10 mouse cellular contexts compared by ENCODE assay signal in the genomic region with DNA sequence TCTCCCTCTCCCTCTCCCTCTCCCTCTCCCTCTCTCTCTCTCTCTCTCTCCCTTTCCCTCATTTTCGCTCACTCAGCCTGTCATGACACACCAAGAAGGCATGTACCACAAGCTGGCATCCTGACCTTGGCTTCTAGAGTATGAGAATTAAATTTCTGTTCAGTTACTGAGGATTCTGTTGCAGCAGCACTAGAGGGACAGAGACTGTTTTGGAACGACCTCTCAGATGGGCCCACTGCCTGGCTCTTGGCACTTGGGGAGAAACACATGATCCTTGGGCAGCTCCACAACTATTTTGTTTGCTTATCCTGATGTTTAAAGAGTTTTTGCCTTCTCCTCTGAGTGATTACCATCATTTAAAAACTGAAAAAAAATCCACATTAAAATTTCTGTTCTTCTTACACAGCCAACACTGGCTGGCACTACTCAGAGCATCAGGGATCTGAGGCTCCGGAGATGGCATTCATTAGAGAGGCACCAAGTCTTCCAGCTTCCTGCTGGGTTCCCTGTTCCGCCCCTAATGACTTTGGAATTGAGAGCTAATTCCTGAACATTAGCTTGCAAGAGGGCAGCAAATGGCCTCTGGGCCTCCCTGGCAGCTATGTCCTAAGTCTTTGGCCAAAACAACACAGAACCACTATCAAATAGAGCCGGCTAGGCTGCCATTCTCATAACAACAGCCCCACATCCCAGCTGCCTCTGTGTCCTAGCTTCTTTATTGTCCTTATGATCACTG.
DNase-seq lines count a peak whose midpoint lies in the region; ATAC-seq and TF ChIP-seq lines count a peak whose summit lies in the region.
"Had no signal": no experiment of that assay in that cellular context is flagged by ENCODE, and none has a peak within 500 bp of the region (broad histone marks: within the 10 kb centered on the region; RNA-seq: fewer than 3 reads in every experiment).

No protein-coding gene starts in this region.

- 30% methylated on average over 5 of the region's 5 CpGs for WGBS in hindbrain, postnatal 0 days
- WGBS in hindbrain, embryonic 12.5 days: 60% methylated on average over 5 of the region's 5 CpGs

- CTCF ChIA-PET in Patski (lab: Charles Lee): interaction anchor here (1.1 to 2.2 kb wide), 4 partner anchors 13 to 54 kb away, joined by 3 to 6 read pairs (median 4); no protein-coding TSS in a partner anchor

- no peak overlapping the region for H3K4me3 ChIP-seq in hindbrain, postnatal 0 days (ENCODE audit: low read length)
- no peak overlapping the region for H3K4me3 ChIP-seq in hindbrain, embryonic 12.5 days
- H3K4me3 ChIP-seq: myocyte had no signal

- H3K9ac ChIP-seq in hindbrain, postnatal 0 days (replicated peaks; ENCODE audit: low read length): no peak overlapping the region
- H3K9ac ChIP-seq in hindbrain, embryonic 12.5 days: no peak overlapping the region

- H3K36me3 ChIP-seq in hindbrain, postnatal 0 days (ENCODE audit: insufficient read depth, low read length): no peaks in the 10 kb centered on the region
- H3K36me3 ChIP-seq in hindbrain, embryonic 12.5 days: no peaks in the 10 kb centered on the region

- H3K27me3 ChIP-seq in hindbrain, postnatal 0 days (ENCODE audit: insufficient read depth, low read length): no peaks in the 10 kb centered on the region
- H3K27me3 ChIP-seq in hindbrain, embryonic 12.5 days: no peaks in the 10 kb centered on the region
- no peaks in the 10 kb centered on the region for H3K27me3 ChIP-seq in Patski

- POLR2A ChIA-PET in Patski (lab: Charles Lee): interaction anchor here (0.6 kb wide), 1 partner anchor 382 kb away, joined by 3 read pairs; no protein-coding TSS in a partner anchor

- ATAC-seq in hindbrain, postnatal 0 days: peak; percentile 35; the same call in 1 of the 2 replicates
- ATAC-seq in hindbrain, embryonic 12.5 days (ENCODE audit: low FRiP score): no peak
- peak; percentile 86 for ATAC-seq in Patski
- ATAC-seq: activated CD4-positive, CD25-positive, alpha-beta regulatory T cell, adult 4 months had no signal

- no peak for TF ChIP-seq CTCF in hindbrain, postnatal 0 days (IDR thresholded peaks at IDR 0.05; ENCODE audit: low read depth)
- no peak for TF ChIP-seq CTCF in Patski (IDR thresholded peaks at IDR 0.05)

- peaks cover 5% of the 10 kb centered on the region; the same call in 1 of the 2 replicates for H3K4me1 ChIP-seq in hindbrain, postnatal 0 days (ENCODE audit: insufficient read depth, low read length)
- H3K4me1 ChIP-seq in hindbrain, embryonic 12.5 days: no peaks in the 10 kb centered on the region

- no peak overlapping the region for H3K4me2 ChIP-seq in hindbrain, postnatal 0 days (ENCODE audit: low read depth, low read length)
- no peak overlapping the region for H3K4me2 ChIP-seq in hindbrain, embryonic 12.5 days (replicated peaks)

- peak; percentile 63 for DNase-seq in hindbrain, postnatal 0 days (ENCODE audit: low spot score)
- DNase-seq in Patski (ENCODE audit: low read depth, low spot score): peak; percentile 37
- DNase-seq in cerebellum, adult 11 months: peak; percentile 26
- peak; percentile 38 to 46 for DNase-seq in gastrocnemius, adult 8-10 months (ENCODE audit: low spot score in 2 of 2)
- DNase-seq in left cerebral cortex, adult 18-20 months (ENCODE audit: low spot score in 2 of 2): no peak
- DNase-seq in layer of hippocampus, adult 9-11 months: no peak
- DNase-seq in urinary bladder, postnatal 10 days (ENCODE audit: low spot score): no peak

- H3K9me3 ChIP-seq in hindbrain, postnatal 0 days (ENCODE audit: low read length): no peaks in the 10 kb centered on the region
- no peaks in the 10 kb centered on the region for H3K9me3 ChIP-seq in hindbrain, embryonic 12.5 days (replicated peaks)

- in situ Hi-C loops in Patski (cut with MboI; ENCODE audit: low pct_unique_long_range_greater_than_20kb): no loop called here

- no peak overlapping the region; the same call in 1 of the 2 replicates for H3K27ac ChIP-seq in hindbrain, postnatal 0 days
- no peak overlapping the region for H3K27ac ChIP-seq in hindbrain, embryonic 12.5 days

Comparison
In these comparisons a context has a peak if more than half of its experiments do, and no peak if none do; other contexts are left out.
1. DNase-seq: peak in hindbrain, postnatal 0 days (single experiment), Patski (single experiment), cerebellum, adult 11 months (single experiment) and gastrocnemius, adult 8-10 months (2 of 2); none in left cerebral cortex, adult 18-20 months (0 of 2), layer of hippocampus, adult 9-11 months (single experiment) and urinary bladder, postnatal 10 days (single experiment).